Mouse (Mus musculus) kidney, adult 8-10 months (tissue): ENCODE data around the gene Gm8653.
"Not testable (repeated sequence)": the region's sequence is repeated elsewhere in the genome, so short reads cannot be mapped to it uniquely, and the experiment has no call there.

Experiments used
- DNase-seq, 2 experiments: peaks; one replicate each; pipeline ENCODE4 v3.0.0; 2022

Gene Gm8653

DNA sequence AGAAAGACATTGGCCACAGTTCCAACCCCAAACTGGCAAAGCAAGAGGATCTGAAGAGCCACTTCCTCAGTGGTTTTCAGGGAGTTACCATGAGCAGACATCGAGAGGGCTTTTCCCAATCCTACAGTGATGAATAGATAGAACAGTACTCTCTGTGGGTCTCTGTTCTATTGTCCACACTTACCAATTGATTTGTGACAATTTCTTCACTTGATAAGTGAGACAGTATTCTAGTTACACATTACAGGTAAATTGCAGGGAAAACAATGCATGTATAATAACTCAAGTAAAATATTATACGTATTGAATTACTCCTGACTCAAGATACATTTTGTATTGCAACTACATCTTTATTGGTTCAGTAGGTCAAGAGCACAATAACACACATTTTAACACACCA, at the start of gene Gm8653:
Gene Gm8653 (minus strand): TSS at position 101 of the 400 bp plus-strand sequence.
- DNase-seq: not testable (repeated sequence)

DNA sequence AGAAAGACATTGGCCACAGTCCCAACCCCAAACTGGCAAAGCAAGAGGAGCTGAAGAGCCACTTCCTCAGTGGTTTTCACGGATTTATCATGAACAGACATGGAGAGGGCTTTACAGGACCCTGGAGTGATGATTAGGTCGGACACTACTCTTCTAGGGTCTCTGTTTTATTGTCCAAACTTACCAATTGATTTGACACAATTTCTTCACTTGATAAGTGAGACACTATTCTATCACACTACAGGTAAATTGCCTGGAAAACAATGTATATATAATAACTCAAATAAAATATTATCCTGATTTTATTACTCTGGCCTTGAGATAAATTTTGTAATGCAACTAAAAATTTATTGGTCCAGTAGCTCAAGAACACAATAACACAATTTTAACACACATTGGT, 28.3 kb upstream of the Gm8653 start, which contains the start of gene Gm8453:
Gene Gm8453 (minus strand): TSS at position 101 of the 400 bp plus-strand sequence.
- DNase-seq: not testable (repeated sequence)

DNA sequence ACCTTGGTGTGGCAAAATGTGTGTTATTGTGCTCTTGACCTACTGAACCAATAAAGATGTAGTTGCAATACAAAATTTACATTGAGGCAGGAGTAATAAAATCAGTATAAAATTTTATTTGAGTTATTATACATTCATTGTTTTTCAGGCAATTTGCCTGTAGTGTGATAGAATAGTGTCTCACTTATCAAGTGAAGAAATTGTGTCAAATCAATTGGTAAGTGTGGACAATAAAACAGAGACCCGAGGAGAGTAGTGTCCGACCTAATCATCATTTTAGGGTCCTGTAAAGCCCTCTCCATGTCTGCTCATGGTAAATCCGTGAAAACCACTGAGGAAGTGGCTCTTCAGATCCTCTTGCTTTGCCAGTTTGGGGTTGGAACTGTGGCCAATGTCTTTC, 12.0 kb downstream of the Gm8653 start, which contains the start of gene Vmn1r143:
Gene Vmn1r143 (plus strand): TSS at position 301 of the 400 bp plus-strand sequence.
- not testable (repeated sequence) for DNase-seq

DNA sequence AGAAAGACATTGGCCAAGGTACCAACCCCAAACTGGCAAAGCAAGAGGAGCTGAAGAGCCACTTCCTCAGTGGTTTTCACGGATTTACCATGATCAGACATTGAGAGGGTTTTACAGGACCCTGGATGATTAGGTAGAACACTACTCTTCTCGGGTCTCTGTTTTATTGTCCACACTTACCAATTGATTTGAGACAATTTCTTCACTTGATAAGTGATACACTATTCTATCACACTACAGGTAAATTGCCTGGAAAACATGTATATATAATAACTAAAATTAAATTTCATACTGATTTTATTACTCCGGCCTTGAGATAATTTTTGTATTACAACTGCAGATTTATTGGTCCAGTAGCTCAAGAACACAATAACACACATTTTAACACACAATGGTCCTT, 37.1 kb downstream of the Gm8653 start, which contains the start of gene Vmn1r142:
Gene Vmn1r142 (minus strand): TSS at position 101 of the 400 bp plus-strand sequence.
- not testable (repeated sequence) for DNase-seq
